Mouse (Mus musculus): ENCODE data around the gene Acacb. TPM values are rescaled to one million over a fixed set of nuclear protein-coding genes. Genes with fewer than 3 reads are reported as not detected.

The Acacb gene
- total and polyA plus RNA-seq, 3 experiments: 3.9 to 16.3 (median 13.4) TPM

DNA sequence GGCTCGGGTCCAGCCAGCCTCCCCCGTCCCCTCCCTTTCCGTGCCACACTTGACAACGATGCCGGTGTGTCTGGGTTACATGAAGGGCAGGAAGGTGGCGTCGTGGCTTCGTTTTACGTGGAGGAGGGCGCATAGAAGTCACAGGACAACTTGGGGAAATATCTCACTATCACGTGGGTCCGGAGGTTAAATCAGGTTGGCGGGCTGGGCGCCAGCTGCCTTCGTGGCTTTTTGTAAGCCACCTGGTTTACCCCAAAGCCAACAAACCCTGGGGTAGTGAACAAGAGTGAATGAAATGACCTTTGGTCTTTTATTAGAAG, 14.9 kb upstream of the Acacb start:
- H3K4me1 ChIP-seq (ENCODE audit: control insufficient read depth in 1 of 2, insufficient read depth in 2 of 2): peaks cover 11 to 60% of the 10 kb centered on the region in 2 experiments
- peaks cover 9% of the 10 kb centered on the region for H3K79me2 ChIP-seq (replicated peaks; ENCODE audit: control insufficient read depth, extremely low read depth, insufficient read depth, poor library complexity, severe bottlenecking)
- TF ChIP-seq ZC3H11A (IDR thresholded peaks at IDR 0.05; ENCODE audit: low read depth, low read length) (no peak), TCF12 (IDR thresholded peaks at IDR 0.05; ENCODE audit: low read depth, low read length) (peak; percentile 49; the same call in 1 of the 2 replicates), JUN (IDR thresholded peaks at IDR 0.05; ENCODE audit: insufficient read depth, low read depth, low read length) (no peak), E2F4 (IDR thresholded peaks at IDR 0.05; ENCODE audit: insufficient replicate concordance, low read depth, low read length) (peak; percentile 57; the same call in 1 of the 2 replicates), MAFK (IDR thresholded peaks at IDR 0.05; ENCODE audit: insufficient replicate concordance, low read length) (no peak), GABPA (IDR thresholded peaks at IDR 0.05; ENCODE audit: insufficient replicate concordance, low read depth, low read length) (no peak), RAD21 (IDR thresholded peaks at IDR 0.05; ENCODE audit: low read depth, low read length) (no peak; the same call in 1 of the 2 replicates), EP300 (IDR thresholded peaks at IDR 0.05; ENCODE audit: low read length) (no peak), IRF4 (IDR thresholded peaks at IDR 0.05; ENCODE audit: low read depth, low read length) (no peak), ELF1 (IDR thresholded peaks at IDR 0.05; ENCODE audit: low read depth, low read length) (no peak), KAT2A (IDR thresholded peaks at IDR 0.05; ENCODE audit: insufficient replicate concordance, low read length) (no peak), ZMIZ1 (IDR thresholded peaks at IDR 0.05; ENCODE audit: low read depth, low read length) (no peak), ZKSCAN1 (IDR thresholded peaks at IDR 0.05; ENCODE audit: borderline replicate concordance, low read depth, low read length) (no peak), CTCF (conservative IDR thresholded peaks at IDR 0.05 in 1 of 2, IDR thresholded peaks at IDR 0.05 in 1 of 2; ENCODE audit: low read depth in 2 of 2, low read length in 2 of 2) (no peak), CHD1 (IDR thresholded peaks at IDR 0.05; ENCODE audit: low read depth, low read length) (peak; percentile 83; the same call in 1 of the 2 replicates), SMC3 (IDR thresholded peaks at IDR 0.05; ENCODE audit: low read depth, low read length) (no peak), USF1 (IDR thresholded peaks at IDR 0.05; ENCODE audit: low read depth, low read length) (peak; percentile 76), PAX5 (IDR thresholded peaks at IDR 0.05; ENCODE audit: low read length) (no peak), TBP (conservative IDR thresholded peaks at IDR 0.05; ENCODE audit: low read depth, low read length) (no peak), MEF2A (IDR thresholded peaks at IDR 0.05; ENCODE audit: borderline replicate concordance, low read depth, low read length) (no peak), SIN3A (IDR thresholded peaks at IDR 0.05; ENCODE audit: low read length) (peak; percentile 61; the same call in 1 of the 2 replicates), MAX (IDR thresholded peaks at IDR 0.05; ENCODE audit: low read length) (peak; percentile 88), NRF1 (IDR thresholded peaks at IDR 0.05; ENCODE audit: low read depth, low read length) (no peak), ETS1 (conservative IDR thresholded peaks at IDR 0.05; ENCODE audit: low read depth, low read length) (0 out of 2 replicates have a peak, but pooled peaks have one; percentile 12), JUND (conservative IDR thresholded peaks at IDR 0.05; ENCODE audit: low read depth, low read length) (no peak), MAZ (IDR thresholded peaks at IDR 0.05; ENCODE audit: low read depth, low read length) (no peak), CHD2 (IDR thresholded peaks at IDR 0.05; ENCODE audit: low read length) (no peak), USF2 (conservative IDR thresholded peaks at IDR 0.05; ENCODE audit: low read depth, low read length) (peak; percentile 56), MYC (IDR thresholded peaks at IDR 0.05; ENCODE audit: low read depth, low read length) (peak; percentile 45; the same call in 1 of the 2 replicates), POLR2A (IDR thresholded peaks at IDR 0.05; ENCODE audit: low read depth, low read length) (peak; percentile 50; the same call in 1 of the 2 replicates), RCOR1 (conservative IDR thresholded peaks at IDR 0.05; ENCODE audit: low read depth, low read length) (no peak), POLR2AphosphoS2 (IDR thresholded peaks at IDR 0.05; ENCODE audit: low read depth, low read length) (no peak), MXI1 (IDR thresholded peaks at IDR 0.05; ENCODE audit: low read depth, low read length) (no peak; the same call in 1 of the 2 replicates), NELFE (IDR thresholded peaks at IDR 0.05; ENCODE audit: low read depth, low read length) (peak; percentile 37), BHLHE40 (IDR thresholded peaks at IDR 0.05; ENCODE audit: low read depth, low read length) (peak; percentile 53), UBTF (IDR thresholded peaks at IDR 0.05; ENCODE audit: low read depth, low read length) (peak; percentile 41), ZNF384 (IDR thresholded peaks at IDR 0.05; ENCODE audit: low read depth, low read length) (no peak), HCFC1 (IDR thresholded peaks at IDR 0.05; ENCODE audit: low read depth, low read length) (no peak)
- dilution Hi-C loops (cut with MboI; ENCODE audit: extremely low pct_ligation_motif_present, extremely low pct_unique_long_range_greater_than_20kb, low sequenced_read_pairs): no loop called here
- H3K4me3 ChIP-seq (replicated peaks in 1 of 3; ENCODE audit: low read depth in 2 of 3, low read length in 2 of 3, poor library complexity in 1 of 3): peak overlapping the region; percentile 56 to 90 (median 63)
- in situ Hi-C loops (cut with MboI; ENCODE audit: low pct_ligation_motif_present, low pct_unique_long_range_greater_than_20kb, low sequenced_read_pairs): loop anchor here (5.0 kb wide), 1 partner anchor 79 kb away; no protein-coding TSS in a partner anchor
- DNase-seq (ENCODE audit: extremely low read depth): peak; percentile 80
- peak overlapping the region; percentile 45 for H3K9ac ChIP-seq (ENCODE audit: insufficient read depth, low read depth)
- no peaks in the 10 kb centered on the region for H3K9me3 ChIP-seq (replicated peaks; ENCODE audit: low read length)
- peak overlapping the region; percentile 81 for H3K27ac ChIP-seq (ENCODE audit: insufficient read depth, low read depth)
- H3K36me3 ChIP-seq (replicated peaks in 1 of 2; ENCODE audit: control insufficient read depth in 1 of 2, insufficient read depth in 1 of 2, low read length in 1 of 2): peaks cover 17 to 36% of the 10 kb centered on the region in 2 experiments
- peak overlapping the region; percentile 58; the same call in 1 of the 2 replicates for H3K4me2 ChIP-seq (ENCODE audit: insufficient read depth, low read depth, poor library complexity, severe bottlenecking)
- H3K27me3 ChIP-seq (replicated peaks): no peaks in the 10 kb centered on the region
